Mouse (Mus musculus): ENCODE data around the gene Gm49661.

Gm49661 gene

DNA sequence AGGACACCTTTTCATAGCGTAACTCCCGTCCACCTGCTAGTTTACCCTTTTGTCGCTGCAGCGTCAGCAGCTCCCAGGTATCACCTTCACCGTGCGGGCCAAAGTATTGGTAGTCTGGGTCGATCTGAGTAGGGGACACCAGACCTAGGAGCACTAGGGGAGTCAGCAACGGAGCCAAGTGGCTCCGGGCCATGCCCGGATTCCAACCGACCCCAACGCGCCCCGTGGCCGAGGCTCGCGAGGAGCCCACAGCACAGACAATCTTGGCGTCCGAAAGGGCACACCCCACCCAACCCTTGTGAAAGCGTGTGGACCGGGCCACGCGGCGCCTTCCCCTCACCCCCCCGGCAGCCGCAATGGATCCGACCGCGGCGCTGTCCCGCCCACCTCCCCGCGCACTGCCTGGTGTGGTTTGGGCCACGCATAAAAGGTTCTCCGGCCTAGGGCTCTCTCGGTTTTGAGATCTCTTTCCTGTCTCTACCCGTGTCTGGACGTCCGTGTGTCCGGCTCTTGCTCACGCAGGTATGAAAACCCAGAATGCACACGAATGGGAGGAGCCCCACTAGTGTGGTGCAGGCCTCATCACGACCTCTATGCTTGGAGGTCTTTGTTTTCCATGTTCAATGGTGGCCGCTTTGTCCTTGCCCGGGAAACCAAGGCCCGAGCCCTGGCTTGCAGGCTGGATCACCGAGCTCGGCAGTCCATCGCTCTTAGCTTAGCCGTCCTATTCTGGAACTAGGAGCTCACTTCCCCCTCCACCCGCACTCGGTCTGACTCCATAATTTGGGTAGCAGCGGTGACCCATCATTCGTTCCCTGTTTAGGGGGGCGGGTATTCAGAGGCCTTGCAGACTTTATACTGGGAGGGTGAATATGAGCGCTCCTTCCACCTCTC lies at the start of gene Gm49661, which contains the start of the genes Prdx2 and Rnaseh2a:
TSS of gene Gm49661 (minus strand) at position 193 of the 894 bp plus-strand sequence.
TSS of gene Prdx2 (plus strand) at position 347 of the 894 bp plus-strand sequence.
TSS of gene Rnaseh2a (minus strand) at position 527 of the 894 bp plus-strand sequence.
- peak; percentile 68 to 73 for DNase-seq (ENCODE audit: low spot score in 2 of 2)

DNA sequence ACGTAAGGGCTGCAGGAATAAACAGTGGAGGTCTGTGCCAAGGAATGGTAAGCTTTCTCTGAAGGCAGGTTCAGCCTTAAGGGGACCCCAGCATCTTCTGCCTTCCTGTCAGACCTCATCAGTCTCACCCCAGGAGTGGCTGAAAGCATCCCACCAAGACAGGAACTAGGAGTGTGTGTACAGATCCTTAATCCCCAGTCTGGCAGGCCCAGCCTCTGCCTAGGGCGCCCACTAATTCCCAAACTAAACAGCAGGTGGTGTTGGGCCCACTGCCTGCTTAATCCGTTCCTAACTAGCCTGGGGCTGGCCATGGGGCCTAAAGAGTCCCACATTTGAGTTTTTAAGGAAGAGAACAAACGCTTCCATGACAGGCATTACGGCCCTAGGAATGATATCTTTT lies 48.0 kb upstream of the Gm49661 start:
- DNase-seq (ENCODE audit: low spot score in 2 of 2), result no peak

DNA sequence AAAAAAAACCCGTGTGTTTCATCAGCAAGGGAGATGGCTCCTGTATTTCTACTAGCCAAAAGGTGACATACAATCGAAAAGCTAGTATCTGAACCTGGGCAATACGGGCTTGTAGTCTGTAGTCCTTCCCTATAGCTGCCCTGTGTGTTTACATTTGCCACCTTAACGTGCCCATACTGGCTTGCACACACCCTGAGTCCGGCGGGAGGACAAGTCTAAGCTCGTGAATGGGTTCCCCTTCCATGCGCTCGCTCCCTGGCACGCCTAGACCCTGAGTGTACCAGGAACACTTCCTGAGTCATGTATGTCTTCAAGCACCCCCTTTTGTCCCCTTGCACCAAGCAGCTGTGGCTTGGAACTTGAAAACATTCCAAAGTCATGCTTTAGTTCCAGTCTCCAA lies 47.5 kb upstream of the Gm49661 start:
- DNase-seq (ENCODE audit: low spot score in 2 of 2), result no peak

DNA sequence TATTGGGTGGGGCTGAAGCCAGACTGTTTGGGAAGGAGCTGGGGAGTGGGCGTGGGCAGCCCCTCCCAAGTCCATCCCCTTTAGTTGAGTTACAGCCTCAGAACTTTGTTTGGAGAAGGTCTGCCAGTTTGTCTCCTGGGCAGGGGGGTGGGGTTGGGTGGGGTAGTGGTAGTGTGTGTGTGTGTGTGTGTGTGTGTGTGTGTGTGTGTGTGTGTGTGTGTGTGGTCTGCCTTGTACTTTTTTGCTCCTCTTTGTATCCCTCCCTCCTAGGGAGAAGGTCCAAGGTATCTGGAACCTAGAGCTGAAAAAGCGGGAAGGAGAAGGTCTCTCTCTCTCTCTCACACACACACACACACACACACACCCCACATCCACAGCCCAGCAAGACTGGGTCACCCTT lies 45.2 kb upstream of the Gm49661 start, which contains the start of gene Best2:
TSS of gene Best2 (minus strand) at position 101 of the 400 bp plus-strand sequence.
- no peak for DNase-seq (ENCODE audit: low spot score in 2 of 2)

DNA sequence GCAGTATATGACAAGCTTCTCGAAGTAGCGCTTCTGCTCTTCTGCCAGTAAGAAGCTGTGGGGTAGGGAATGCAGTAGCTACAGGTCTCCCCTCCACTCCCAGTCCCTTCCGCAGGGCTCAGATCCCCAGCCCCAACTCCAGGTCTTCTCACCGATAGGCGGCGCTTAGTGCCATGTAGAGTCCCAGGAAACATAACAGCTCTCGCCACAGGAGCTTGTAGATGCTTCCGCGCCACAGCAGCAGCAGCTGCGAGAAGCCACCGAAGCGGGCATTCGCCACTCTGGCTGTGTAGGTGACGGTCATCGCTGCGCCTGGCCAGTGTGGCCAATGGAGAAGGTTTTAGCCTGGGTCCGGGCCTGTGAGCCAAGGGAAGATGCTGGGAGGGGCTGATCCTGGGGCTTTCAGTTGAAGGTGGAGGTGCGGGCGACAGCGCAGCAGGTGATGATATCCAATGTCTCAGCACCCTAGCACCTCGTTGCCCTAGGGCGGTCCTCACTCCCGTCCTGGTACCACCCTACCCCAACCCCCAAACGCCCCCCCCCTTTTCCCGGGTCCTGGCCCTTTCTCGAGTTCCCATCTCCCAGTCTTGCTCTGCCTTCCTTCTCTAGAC lies 44.1 kb upstream of the Gm49661 start:
- peak; percentile 70 to 71 for DNase-seq (ENCODE audit: low spot score in 2 of 2)

DNA sequence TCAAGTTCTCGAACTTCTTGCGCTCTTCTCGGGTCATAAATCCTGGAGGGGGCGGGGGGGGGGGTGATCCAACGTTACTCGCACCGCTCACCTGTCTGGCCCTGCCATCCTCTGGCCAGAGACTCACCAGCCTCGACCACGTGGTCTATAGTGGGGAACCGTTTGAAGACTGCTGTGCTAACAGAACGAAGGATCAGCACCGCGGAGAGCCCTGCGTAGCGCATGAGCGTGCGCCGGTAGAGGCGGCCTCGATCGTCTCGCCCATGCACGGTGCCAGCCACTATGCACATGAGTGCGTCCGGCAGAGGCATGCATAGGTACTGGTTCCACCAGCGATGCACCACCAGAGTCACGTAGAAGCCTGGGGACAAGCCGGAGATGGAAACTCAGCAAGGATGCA lies 42.0 kb upstream of the Gm49661 start:
- no peak for DNase-seq (ENCODE audit: low spot score in 2 of 2)

DNA sequence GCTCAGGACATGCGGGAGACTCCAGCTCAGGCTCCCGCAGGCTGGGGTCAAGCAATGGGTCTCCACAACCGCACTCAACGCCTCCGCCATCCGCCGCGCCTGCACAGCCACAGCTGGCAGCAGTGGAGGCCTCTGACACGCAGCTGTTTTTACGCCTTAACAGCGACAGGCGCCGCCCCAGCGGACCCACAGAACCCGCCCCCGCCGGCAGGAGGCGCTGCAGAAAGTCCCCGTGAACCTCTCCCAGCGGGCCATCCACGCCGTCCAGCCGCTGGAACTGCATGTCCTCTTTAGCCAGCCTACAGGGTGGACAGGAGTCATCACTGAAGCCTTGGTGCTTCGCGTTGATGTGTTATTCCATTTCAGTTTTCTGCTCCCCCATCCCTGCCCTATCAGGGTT lies 38.5 kb upstream of the Gm49661 start:
- no peak for DNase-seq (ENCODE audit: low spot score in 2 of 2)

DNA sequence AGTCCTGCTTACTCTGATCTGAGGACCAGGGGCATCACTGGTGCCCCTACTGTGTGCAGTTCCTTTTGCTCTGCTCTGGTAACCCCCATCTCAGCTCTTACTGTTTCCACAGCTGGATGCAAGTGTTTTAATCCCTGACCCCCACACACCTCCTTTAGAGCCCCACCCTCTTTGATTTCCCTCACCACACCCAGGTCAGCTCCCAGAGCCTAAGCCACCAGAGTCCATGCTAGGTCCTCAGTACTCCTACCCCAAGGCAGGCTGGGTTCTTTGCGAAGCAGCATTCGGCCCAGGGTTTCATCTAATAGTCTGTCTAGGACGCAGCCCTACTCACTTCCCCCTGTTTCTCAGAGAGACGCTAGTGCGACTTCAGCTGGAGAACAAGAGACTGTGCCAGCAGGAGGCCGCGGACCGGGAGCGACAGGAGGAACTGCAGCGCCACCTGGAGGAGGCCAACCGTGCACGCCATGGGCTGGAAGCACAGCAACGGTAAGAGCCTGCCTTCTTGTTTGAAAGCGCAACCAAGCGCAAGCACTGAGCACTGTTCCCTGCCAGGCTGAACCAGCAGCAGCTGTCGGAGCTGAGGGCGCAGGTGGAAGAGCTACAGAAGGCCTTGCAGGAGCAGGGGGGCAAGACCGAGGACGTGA lies 28.5 kb upstream of the Gm49661 start:
- DNase-seq (ENCODE audit: low spot score in 2 of 2), result peak; percentile 88 to 89

DNA sequence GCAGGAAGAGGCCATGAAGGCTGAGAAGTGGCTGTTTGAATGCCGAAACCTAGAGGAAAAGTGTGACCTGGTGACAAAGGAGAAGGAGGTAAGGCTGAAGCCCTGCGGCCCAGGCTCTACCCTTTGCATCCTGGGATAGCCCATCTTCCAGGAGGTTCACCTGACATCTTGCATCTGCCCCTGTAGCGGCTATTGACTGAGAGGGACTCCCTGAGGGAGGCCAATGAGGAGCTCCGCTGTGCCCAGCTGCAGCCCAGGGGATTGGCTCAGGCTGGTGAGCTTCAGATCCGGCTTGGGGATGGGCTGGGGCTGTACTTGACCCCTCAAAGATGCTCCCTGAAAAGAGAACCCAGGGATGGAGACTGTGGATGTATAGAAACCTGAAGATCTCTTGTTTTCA lies 27.7 kb upstream of the Gm49661 start:
- DNase-seq (ENCODE audit: low spot score in 2 of 2), result no peak

DNA sequence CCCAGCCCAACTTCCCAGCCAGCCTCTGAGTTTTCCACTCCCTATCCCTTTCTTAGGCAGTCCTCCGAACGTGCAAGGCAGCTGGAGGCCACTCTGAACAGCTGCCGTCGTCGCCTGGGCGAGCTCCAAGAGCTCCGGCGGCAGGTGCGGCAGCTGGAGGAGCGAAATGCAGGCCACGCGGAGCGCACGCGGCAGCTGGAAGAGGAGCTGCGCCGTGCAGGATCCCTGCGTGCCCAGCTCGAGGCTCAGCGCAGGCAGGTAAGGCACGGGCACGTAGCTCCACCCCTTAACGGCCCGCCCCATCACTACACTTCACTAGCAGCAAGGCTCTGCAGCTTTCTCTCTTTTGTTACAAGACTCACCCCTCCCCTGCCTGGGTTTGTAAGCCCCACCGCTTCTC lies 26.4 kb upstream of the Gm49661 start:
- DNase-seq (ENCODE audit: low spot score in 2 of 2), result no peak

DNA sequence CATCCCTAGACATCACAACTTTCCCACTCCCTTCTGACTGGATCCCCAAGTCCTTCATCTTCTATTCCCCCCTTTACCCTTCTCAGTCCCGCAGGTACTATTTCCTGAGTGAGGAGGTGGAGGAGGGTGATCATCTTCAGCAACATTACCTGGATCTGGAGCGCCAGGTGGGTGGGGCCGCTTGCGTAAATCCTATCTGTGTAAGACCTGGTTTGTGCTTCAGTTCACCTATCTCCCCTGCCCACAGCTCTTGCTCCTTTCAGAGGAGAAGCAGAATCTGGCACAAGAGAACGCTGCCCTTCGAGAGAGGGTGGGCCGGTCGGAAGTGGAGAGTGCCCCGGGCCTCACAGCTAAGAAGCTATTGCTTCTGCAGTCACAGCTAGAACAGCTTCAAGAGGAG lies 25.1 kb upstream of the Gm49661 start:
- DNase-seq (ENCODE audit: low spot score in 2 of 2), result no peak

DNA sequence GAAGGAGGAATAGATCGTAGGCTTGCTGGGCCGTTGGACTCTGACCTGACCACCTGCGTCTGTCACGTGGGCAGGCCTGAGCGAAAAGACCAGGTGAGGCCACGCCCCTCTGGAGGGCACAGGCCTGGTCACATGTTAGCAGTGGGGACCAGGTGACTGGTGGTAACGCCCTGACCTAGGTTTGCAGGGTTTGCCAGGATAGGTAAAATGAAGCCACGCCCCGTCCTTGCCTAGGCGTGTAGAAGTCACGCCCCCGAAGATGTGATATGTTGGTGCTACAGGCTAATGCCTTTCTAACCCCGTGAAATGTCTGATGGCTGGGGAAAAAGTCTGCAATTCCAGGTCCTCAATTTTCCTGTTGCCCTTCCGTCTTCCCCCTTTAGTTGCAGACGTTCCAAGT lies 21.6 kb upstream of the Gm49661 start:
- peak; percentile 40 to 61 for DNase-seq (ENCODE audit: low spot score in 2 of 2)

DNA sequence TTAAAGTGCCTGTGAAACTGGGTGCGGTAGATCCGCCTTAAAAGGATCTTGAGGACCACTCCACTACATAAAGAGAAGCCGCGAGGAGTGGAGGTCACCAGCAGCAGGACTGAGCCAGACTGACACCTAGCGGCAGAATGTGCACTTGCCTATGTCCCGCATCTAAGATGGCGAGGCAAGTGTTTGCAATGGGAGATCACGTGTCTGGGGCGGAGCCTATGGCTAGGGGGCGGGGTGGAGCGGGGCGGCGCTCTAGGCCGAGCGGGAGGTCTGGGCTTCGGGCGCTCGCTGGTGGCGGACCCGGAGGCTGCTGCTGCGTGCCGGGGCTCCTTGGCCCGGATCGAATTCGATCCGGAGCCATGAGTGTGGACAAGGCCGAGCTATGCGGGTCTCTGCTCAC lies 21.1 kb upstream of the Gm49661 start, which contains the start of gene Hook2:
TSS of gene Hook2 (plus strand) at position 255 of the 400 bp plus-strand sequence.
- peak; percentile 96 to 97 for DNase-seq (ENCODE audit: low spot score in 2 of 2)

DNA sequence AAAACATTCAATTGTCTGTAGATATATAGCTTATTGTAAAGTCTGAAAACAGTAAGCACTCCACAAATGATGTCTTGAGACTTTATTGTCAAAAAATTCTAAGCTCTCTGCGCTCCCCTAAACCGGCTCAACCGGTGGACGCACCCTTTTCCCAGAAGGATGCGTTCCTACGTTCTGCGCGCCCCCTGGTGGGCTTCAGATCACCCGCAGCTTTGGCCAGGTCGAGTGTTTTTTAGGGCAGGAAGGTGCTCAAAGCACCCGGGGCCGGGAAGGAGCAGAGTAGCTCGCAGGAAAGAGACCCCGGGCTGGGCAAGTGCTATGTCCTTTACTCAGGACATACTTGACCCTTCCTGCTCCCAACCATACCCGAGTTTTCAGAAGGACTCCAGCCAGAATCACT lies 20.6 kb upstream of the Gm49661 start:
- peak; percentile 84 to 93 for DNase-seq (ENCODE audit: low spot score in 2 of 2)

DNA sequence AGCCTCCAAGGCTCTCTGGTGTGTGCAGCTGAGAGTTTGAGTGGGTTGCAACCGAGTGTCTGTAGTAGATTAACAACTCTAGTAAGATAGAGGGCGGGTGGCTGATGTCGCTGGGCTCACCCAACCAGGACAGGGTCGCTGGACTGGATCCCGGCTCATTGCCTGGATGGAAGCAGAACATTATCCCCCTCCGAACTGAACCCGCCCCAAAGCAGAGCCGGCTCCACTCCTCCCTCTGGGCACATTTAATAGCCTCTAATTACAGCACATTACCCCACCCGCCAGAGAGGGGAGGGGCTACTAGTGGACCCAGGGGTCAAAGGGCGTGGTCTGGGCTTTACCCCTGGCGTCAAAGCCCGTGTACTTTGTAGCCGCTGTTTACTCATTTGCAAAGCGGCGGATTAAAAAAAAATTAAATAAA lies 20.1 kb upstream of the Gm49661 start:
- DNase-seq (ENCODE audit: low spot score in 2 of 2), result peak; percentile 30 to 53

DNA sequence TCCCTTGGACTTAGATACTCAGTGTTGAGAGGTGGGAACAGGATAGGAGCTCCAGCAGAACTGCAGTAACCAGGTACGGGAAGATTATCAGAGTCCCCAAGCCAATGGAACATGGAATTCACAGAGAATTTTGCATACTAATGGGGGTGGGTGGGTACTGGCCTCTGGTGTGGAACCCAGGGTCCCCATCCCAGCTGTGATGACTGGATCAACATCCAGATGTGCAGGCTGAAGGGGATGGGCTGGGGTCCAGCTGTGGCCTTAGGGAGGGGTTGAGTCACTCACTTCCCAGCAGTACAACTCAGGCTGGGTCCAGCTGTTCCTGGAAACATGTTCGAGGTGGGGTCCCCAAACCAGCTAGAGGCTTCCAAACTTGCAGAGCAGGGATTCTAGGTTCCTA lies 18.7 kb upstream of the Gm49661 start:
- no peak for DNase-seq (ENCODE audit: low spot score in 2 of 2)

DNA sequence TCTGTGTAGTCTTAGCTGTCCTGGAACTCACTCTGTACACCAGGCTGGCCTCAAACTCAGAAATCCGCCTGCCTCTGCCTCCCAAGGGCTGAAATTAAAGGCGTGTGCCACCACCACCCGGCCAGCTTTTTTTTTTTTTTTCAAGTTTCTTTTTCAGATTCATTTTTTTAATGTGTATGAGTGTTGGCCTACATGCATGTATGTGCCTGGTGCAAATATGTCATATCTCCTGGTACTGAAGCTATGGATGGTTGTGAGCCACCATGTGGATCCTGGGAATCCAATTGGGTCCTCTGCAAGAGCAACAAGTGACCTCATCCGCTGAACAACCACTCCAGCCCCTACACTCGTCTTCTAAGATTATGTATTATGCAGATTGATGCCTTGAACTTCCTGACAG lies 18.2 kb upstream of the Gm49661 start:
- no peak for DNase-seq (ENCODE audit: low spot score in 2 of 2)

DNA sequence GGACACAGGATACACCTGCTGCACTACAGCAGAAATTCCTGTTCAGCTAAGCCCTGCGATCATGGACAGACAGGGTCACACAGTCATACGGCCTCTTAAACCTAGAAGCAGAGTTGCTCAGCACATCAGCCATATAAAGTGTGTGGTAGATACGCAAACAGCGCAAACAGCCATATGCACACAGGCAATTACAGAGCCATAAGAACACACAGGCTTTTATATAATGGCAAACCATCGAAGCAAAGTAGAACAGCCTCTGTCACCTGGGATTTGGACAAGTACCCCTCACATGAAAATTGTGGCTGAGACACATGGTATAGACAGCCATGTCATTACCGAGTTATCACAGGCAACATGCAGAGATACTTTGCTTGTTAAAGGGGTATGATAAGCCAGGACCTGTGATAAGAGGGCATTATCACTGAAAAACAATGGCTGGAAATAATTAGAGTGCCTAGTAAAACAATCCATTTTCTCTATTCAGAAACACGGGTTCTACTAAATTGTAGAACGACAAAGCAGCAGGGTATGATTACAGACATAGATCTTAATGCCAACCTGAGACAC lies 17.2 kb upstream of the Gm49661 start:
- DNase-seq (ENCODE audit: low spot score in 2 of 2), result no peak

DNA sequence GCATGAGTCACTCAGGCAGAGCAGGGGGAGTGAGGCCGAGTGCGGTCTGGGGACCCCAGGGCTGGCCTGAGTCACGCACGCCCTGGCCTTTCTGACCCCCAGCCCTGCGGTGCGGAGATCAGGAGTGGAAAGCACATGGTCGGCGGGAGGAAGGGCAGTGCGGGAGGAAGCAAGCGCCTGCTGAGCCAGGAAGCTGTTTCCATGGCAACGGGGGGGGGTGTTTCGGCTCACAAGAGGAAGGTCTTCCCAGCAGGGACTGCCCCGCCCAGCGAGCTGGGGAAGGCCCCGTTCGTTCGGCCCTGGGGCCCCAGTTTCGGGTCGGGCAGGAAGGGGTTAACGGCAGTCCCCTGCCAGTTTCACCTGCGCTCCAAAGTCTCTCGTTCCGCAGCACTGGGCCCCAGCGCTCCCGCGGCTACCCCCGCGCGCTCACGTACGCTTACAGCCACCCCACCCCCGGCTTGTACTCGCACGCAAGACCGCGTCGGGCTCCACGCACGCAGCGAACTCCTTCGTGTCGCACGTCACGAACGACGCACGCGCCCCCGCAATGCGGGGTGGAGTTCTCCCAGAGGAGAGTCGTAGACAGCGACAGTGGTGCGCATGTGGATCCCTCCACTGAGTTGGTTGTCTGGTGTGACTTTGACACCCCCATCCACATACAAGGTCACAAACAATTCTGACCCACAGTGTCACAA lies 16.6 kb upstream of the Gm49661 start:
- peak; percentile 95 to 96 for DNase-seq (ENCODE audit: low spot score in 2 of 2)

DNA sequence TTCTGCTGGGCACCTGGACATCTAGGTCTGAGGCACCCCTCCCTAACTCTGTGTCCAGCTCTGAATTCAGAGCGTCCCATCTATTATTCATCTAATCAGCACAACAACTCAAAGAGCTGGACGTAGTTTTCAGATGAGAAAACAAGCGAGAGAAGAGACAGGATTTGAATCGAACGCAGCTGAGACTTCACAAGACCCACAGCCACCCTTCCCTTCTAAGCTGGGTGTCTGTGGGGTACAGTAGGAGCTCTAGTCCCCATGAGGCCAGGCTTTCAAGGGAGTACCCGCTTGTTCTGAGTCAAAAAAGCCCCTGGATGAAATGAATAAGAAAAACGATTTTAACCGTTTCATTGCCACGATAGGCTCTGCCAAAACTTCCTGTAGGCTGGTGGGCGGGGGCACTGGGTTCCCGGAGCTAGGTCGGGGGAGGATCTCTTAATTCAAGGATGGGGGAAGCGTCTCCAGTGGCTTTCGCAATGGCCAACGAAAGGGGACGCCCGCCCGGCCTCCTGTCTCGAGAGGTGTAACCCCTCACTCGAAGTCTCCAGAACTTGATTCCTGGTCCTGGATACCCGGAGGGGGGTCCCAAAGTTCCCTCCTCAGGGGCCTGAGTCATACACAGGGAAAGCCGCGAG lies 15.9 kb upstream of the Gm49661 start:
- DNase-seq (ENCODE audit: low spot score in 2 of 2), result peak in 1 of 2 experiments; percentile 47
